Mouse (Mus musculus): Measurements from ENCODE around the gene Gbe1.

DNA sequence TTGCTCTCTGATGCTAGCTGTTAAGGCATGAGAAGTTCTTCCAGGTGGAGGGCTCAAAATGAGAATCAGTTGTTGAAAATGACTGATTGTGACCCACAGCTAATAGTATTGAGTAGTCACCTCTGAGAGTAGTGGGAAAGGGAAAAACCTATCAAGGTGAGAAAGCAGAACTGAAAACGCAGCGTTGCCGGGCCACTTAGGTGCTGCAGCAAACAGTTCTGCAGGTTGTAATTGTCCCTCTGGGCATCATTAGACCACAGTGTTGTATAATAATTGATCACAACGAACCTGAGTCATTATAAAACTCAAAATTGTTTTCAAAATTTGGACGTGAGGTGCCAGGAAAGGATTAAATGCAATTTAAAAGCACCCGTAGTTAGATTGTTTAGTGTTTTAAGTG lies 135.8 kb downstream of the Gbe1 start:
- no peak for TF ChIP-seq CTCF (IDR thresholded peaks at IDR 0.05; ENCODE audit: extremely low read depth, insufficient read depth, low read length)
- no peak for TF ChIP-seq POLR2A (IDR thresholded peaks at IDR 0.05; ENCODE audit: extremely low read depth, insufficient read depth, low read length)
